Mouse (Mus musculus): ENCODE measurements around the gene Srr. TPM values are rescaled to one million over a fixed set of nuclear protein-coding genes. Genes with fewer than 3 reads are reported as not detected.

Gene Srr
- polyA plus RNA-seq, 1 experiment: 10.5 TPM

DNA sequence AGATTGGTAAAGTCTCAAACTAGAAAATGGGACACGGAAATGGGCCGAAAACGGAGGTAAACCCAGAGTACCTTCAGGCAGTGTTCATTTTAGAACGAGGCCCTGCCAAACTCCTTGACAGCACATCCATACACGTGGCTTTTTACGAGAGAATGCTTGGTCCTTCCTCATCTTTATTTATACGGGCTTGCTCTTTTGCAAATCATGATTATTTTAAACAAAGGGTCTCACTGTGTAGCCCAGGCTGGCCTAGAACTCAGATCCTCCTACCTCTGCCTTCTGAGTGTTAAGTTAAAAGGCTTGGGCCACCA lies 27.3 kb downstream of the Srr start:
- Histone ChIP-seq H3ac (ENCODE audit: control insufficient read depth, insufficient read length) (peak overlapping the region; percentile 72), H3K79me2 (ENCODE audit: control insufficient read depth, insufficient read depth) (peaks cover 36% of the 10 kb centered on the region), H3K36me3 (ENCODE audit: control insufficient read depth, insufficient read depth) (peaks cover 37% of the 10 kb centered on the region), H3K4me3 (peak overlapping the region; percentile 98), H3K27me3 (ENCODE audit: control insufficient read depth, insufficient read depth, insufficient read length) (no peaks in the 10 kb centered on the region), H3K4me2 (ENCODE audit: low read depth) (peak overlapping the region; percentile 93)
- TF ChIP-seq MAX (IDR thresholded peaks at IDR 0.05; ENCODE audit: low read depth) (no peak), MYOD1 (IDR thresholded peaks at IDR 0.05; ENCODE audit: control insufficient read depth in 1 of 3, insufficient read length in 2 of 3, low read depth in 2 of 3) (no peak), USF1 (IDR thresholded peaks at IDR 0.05; ENCODE audit: low read depth) (no peak), CEBPB (IDR thresholded peaks at IDR 0.05; ENCODE audit: insufficient read depth, poor library complexity, severe bottlenecking) (no peak), E2F4 (IDR thresholded peaks at IDR 0.05; ENCODE audit: insufficient read depth) (no peak), SRF (IDR thresholded peaks at IDR 0.05; ENCODE audit: control insufficient read depth, insufficient read length, low read depth) (no peak), POLR2A (IDR thresholded peaks at IDR 0.05; ENCODE audit: insufficient read length, low read depth) (no peak), REST (IDR thresholded peaks at IDR 0.05; ENCODE audit: insufficient read depth, insufficient read length) (no peak), TCF3 (IDR thresholded peaks at IDR 0.05; ENCODE audit: insufficient read length, low read depth) (no peak), MYOG (IDR thresholded peaks at IDR 0.05; ENCODE audit: control insufficient read depth in 1 of 3, insufficient read depth in 1 of 3, insufficient read length in 2 of 3, low read depth in 2 of 3) (no peak), POLR2AphosphoS2 (IDR thresholded peaks at IDR 0.05; ENCODE audit: insufficient read length, low read depth) (no peak), TCF12 (IDR thresholded peaks at IDR 0.05; ENCODE audit: insufficient read depth, poor library complexity, severe bottlenecking) (no peak)

DNA sequence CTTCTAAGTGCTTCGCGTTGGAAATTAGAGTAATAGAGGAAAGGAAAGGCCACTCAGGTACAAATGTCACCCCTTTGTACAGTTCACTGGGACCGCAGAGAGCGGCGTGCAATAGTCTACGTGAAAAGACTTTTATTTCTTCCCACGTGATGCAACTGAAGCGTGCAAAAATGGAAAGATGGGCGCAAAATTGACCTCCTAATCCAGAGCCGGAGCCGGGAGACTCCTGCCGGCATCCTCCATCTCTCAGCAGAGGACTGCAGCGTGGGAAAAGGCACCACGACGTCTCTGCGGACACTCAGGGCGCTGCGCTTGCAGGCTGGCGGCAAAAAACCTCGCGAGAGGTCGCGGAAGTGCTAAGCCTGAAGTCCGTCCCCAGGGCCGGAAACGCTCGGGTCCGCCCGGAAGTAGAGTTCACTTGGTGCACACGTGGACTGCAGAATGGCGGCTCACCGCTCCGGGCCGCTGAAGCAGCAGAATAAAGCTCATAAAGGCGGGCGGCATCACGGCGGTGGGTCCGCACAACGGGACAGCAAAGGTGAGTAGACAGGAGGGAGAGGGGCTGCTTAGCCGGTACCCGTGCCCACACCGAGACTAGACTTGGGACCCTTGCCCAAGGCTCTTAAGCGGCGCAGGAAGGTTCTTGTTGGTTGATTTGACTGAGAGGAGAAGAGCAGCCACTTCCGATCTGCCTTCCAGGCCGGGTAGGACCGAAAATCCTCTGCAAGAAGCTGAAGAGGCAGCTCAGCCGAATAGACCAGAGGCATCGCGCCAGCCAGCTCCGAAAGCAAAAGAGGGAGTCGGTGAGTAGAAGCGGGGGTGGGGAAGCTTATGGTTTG lies 27.9 kb downstream of the Srr start, which contains the start of gene Tsr1:
TSS of gene Tsr1 (plus strand) at position 394 of the 839 bp plus-strand sequence.
- peaks cover 36% of the 10 kb centered on the region for H3K79me2 ChIP-seq (ENCODE audit: control insufficient read depth, insufficient read depth)
- peaks cover 31% of the 10 kb centered on the region for H3K36me3 ChIP-seq (ENCODE audit: control insufficient read depth, insufficient read depth)
- peak within 1 kb of the TSS; percentile 72 for H3ac ChIP-seq (ENCODE audit: control insufficient read depth, insufficient read length)
- H3K4me3 ChIP-seq: peak within 1 kb of the TSS; percentile 98
- peak within 1 kb of the TSS; percentile 93 for H3K4me2 ChIP-seq (ENCODE audit: low read depth)
- H3K27me3 ChIP-seq (ENCODE audit: control insufficient read depth, insufficient read depth, insufficient read length): no peaks in the 10 kb centered on the region
- peak; percentile 85 for TF ChIP-seq POLR2A (IDR thresholded peaks at IDR 0.05; ENCODE audit: insufficient read length, low read depth)
- peak; percentile 92 for TF ChIP-seq POLR2AphosphoS2 (IDR thresholded peaks at IDR 0.05; ENCODE audit: insufficient read length, low read depth)
- no peak for TF ChIP-seq CEBPB (IDR thresholded peaks at IDR 0.05; ENCODE audit: insufficient read depth, poor library complexity, severe bottlenecking)
- no peak for TF ChIP-seq TCF3 (IDR thresholded peaks at IDR 0.05; ENCODE audit: insufficient read length, low read depth)
- TF ChIP-seq MAX (IDR thresholded peaks at IDR 0.05; ENCODE audit: low read depth): peak; percentile 86
- peak; percentile 67 for TF ChIP-seq USF1 (IDR thresholded peaks at IDR 0.05; ENCODE audit: low read depth)

DNA sequence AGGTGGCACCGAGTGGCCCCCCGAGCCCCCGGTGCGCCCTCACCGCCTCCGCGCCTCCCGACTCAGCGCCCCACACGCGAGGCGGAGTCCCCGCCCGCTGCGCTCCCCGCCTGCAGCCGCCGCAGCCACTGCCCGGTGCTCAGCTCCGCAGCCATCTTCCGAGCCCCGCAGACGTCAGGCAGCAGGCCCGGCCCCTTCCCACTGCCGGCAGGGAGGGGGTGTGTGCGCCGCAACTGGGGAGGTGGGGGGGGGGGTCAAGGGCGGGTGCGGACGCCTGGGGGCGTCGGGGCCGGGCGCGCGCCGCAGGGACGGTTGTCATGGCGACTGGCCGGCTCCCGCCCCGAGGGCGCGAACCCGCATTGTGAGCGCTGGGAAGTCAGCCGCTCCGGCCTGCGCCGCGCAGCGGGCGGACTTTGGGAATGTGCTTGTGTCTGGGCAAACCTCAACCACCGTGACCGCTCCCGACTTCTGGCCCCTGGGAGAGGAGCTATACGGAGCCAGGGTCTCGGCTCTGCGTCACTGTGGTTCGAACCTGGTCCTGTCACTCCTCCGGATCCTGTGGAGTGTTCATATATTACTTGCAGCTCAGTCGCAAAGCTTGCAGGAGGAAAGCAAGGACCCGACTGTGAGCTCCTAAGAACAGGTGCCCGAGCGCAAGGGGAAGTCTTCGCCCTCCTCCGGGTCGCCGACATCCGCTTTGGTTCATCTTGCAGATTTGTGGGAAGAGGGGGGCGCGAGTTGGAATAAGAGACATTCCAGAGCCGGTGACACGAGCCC lies 28.7 kb downstream of the Srr start, which contains the start of gene Sgsm2:
TSS of gene Sgsm2 (minus strand) at position 160 of the 777 bp plus-strand sequence.
- TF ChIP-seq POLR2A (IDR thresholded peaks at IDR 0.05; ENCODE audit: insufficient read length, low read depth) (peak; percentile 36), MYOG (IDR thresholded peaks at IDR 0.05; ENCODE audit: control insufficient read depth in 1 of 3, insufficient read depth in 1 of 3, insufficient read length in 2 of 3, low read depth in 2 of 3) (no peak), TCF3 (IDR thresholded peaks at IDR 0.05; ENCODE audit: insufficient read length, low read depth) (no peak), USF1 (IDR thresholded peaks at IDR 0.05; ENCODE audit: low read depth) (no peak), REST (IDR thresholded peaks at IDR 0.05; ENCODE audit: insufficient read depth, insufficient read length) (no peak), MAX (IDR thresholded peaks at IDR 0.05; ENCODE audit: low read depth) (no peak), MYOD1 (IDR thresholded peaks at IDR 0.05; ENCODE audit: control insufficient read depth in 1 of 3, insufficient read length in 2 of 3, low read depth in 2 of 3) (peak in 2 of 3 experiments; percentile 11 to 41), TCF12 (IDR thresholded peaks at IDR 0.05; ENCODE audit: insufficient read depth, poor library complexity, severe bottlenecking) (no peak), SRF (IDR thresholded peaks at IDR 0.05; ENCODE audit: control insufficient read depth, insufficient read length, low read depth) (no peak), POLR2AphosphoS2 (IDR thresholded peaks at IDR 0.05; ENCODE audit: insufficient read length, low read depth) (peak; percentile 61), E2F4 (IDR thresholded peaks at IDR 0.05; ENCODE audit: insufficient read depth) (no peak), CEBPB (IDR thresholded peaks at IDR 0.05; ENCODE audit: insufficient read depth, poor library complexity, severe bottlenecking) (no peak)
- H3ac ChIP-seq (ENCODE audit: control insufficient read depth, insufficient read length): peak within 1 kb of the TSS; percentile 72

DNA sequence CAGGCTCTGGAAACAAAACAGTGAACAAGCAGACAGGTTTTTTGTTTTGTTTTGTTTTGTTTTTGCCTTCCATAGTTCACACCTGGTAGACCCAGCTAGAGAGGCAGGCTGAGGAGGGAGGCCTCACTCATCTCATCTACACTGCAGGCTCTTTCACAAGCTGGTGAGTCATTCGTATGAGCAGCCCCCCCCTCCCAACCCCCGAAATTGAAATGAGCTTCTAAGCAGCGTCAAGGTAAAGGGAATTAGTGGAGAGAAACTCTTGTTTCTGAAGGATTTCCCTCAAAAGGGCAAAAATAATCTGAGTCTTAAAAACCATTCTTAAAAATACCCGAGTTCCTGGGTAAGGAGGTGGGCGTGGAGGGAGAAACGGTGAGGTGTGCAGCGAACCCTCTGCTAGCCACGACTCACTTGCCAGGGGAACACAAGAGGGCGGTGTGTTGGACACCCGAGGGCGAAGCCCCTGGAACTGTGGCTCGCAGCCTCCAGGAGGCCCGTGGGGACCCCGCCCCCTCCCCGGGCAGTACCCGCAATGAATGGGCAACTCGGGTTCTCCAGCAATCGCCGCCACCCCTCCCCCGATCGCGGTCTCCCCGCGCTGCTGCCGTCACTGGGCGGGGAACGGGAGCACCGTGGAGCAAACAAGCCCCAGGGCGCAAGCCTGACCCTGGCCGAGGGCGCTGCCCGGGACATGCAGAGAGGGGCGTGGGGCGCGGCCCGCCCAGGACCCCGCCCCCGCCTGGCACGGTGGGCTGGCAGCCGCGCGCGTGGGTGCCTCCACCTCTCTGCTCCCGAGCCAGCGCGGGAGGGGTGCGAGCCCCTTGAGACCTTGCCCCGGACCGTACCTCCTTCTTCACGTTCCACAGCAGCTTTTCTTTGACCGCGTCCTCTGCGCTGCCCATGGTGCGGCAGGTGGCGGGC lies 29.5 kb downstream of the Srr start:
- TF ChIP-seq POLR2A (IDR thresholded peaks at IDR 0.05; ENCODE audit: insufficient read length, low read depth) (peak; percentile 40), TCF3 (IDR thresholded peaks at IDR 0.05; ENCODE audit: insufficient read length, low read depth) (no peak), MYOG (IDR thresholded peaks at IDR 0.05; ENCODE audit: control insufficient read depth in 1 of 3, insufficient read depth in 1 of 3, insufficient read length in 2 of 3, low read depth in 2 of 3) (peak in 1 of 3 experiments; percentile 2), E2F4 (IDR thresholded peaks at IDR 0.05; ENCODE audit: insufficient read depth) (no peak), POLR2AphosphoS2 (IDR thresholded peaks at IDR 0.05; ENCODE audit: insufficient read length, low read depth) (no peak), MYOD1 (IDR thresholded peaks at IDR 0.05; ENCODE audit: control insufficient read depth in 1 of 3, insufficient read length in 2 of 3, low read depth in 2 of 3) (no peak), REST (IDR thresholded peaks at IDR 0.05; ENCODE audit: insufficient read depth, insufficient read length) (no peak)
- Histone ChIP-seq H3K36me3 (ENCODE audit: control insufficient read depth, insufficient read depth) (peaks cover 14% of the 10 kb centered on the region), H3K4me3 (peak overlapping the region; percentile 98), H3K79me2 (ENCODE audit: control insufficient read depth, insufficient read depth) (peaks cover 33% of the 10 kb centered on the region), H3ac (ENCODE audit: control insufficient read depth, insufficient read length) (peak overlapping the region; percentile 72), H3K27me3 (ENCODE audit: control insufficient read depth, insufficient read depth, insufficient read length) (no peaks in the 10 kb centered on the region), H3K4me2 (ENCODE audit: low read depth) (peak overlapping the region; percentile 82)

More for the DNA sequence above, 28.7 kb downstream of the Srr start, which contains the start of gene Sgsm2:
- peak within 1 kb of the TSS; percentile 93 for H3K4me2 ChIP-seq (ENCODE audit: low read depth)
- H3K36me3 ChIP-seq (ENCODE audit: control insufficient read depth, insufficient read depth): peaks cover 23% of the 10 kb centered on the region
- H3K79me2 ChIP-seq (ENCODE audit: control insufficient read depth, insufficient read depth): peaks cover 36% of the 10 kb centered on the region
- H3K27me3 ChIP-seq (ENCODE audit: control insufficient read depth, insufficient read depth, insufficient read length): no peaks in the 10 kb centered on the region
- H3K4me3 ChIP-seq: peak within 1 kb of the TSS; percentile 98
